Mouse (Mus musculus) testis, adult 2 months (tissue): ENCODE data around the gene Sez6l2.

Experiments used
- CTCF ChIP-seq: fragments of 200-500 bp; IDR thresholded peaks from 2 replicates; pipeline ENCODE4 v1.5.1; 2012; ENCODE audit warnings: low read depth, mild to moderate bottlenecking, inconsistent platforms, low read length, moderate library complexity; ENCODE audit not compliant: control insufficient read depth, insufficient read depth, insufficient replicate concordance
- POLR2A ChIP-seq: fragments of 200-500 bp; IDR thresholded peaks from 2 replicates; pipeline ENCODE4 v1.6.1; 2012; ENCODE audit warnings: low read depth, mild to moderate bottlenecking, inconsistent platforms, low read length, moderate library complexity; ENCODE audit not compliant: control insufficient read depth

DNA sequence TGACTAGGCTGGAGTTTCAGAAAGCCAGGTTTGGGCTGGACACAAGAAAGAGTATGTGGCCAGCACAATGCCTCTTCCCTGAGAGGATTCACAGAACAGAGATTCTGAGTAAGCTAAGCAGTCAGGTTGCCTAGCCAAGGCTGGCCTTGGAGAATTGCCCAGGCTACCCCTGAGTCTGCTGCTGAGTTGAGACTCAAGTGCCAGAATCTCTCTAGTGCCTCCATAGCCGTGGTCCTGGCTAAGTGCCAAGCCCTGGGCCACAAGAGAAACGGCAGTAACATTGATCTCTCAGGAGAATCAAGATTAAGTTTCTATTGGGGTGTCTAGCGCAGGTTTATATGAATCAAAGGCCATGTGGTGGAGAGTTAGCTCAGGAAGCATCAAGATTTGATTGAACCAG, 15.2 kb downstream of the Sez6l2 start:
- no peak for TF ChIP-seq CTCF
- TF ChIP-seq POLR2A, result no peak
